Mouse (Mus musculus): ENCODE data around the gene Gm39566. TPM values are rescaled to one million over a fixed set of nuclear protein-coding genes. Genes with fewer than 3 reads are reported as not detected.

Gene Gm39566
- polyA plus RNA-seq, 1 experiment from 2014 or later = not detected

GRCm38 (mm10) chr11:69777504-69778257 lies 37.4 kb downstream of the Gm39566 start:
- H3K4me3 ChIP-seq (ENCODE audit: low read depth, low read length) = no peak overlapping the region
- peaks cover 5% of the 10 kb centered on the region; the same call in 1 of the 2 replicates for H3K36me3 ChIP-seq (ENCODE audit: control insufficient read depth, insufficient read depth, low read length)
- no peak overlapping the region for H3K9ac ChIP-seq (replicated peaks; ENCODE audit: low read depth, low read length)
- H3K27me3 ChIP-seq (ENCODE audit: control insufficient read depth, insufficient read depth, low read length) = no peaks in the 10 kb centered on the region
- no peak overlapping the region for H3K27ac ChIP-seq (ENCODE audit: low read depth, low read length)
- WGBS = 57% methylated on average over 22 of the region's 26 CpGs
- H3K9me3 ChIP-seq (ENCODE audit: control insufficient read depth, low read length) = no peaks in the 10 kb centered on the region
- no peak for ATAC-seq (ENCODE audit: low read depth)
- H3K4me2 ChIP-seq (ENCODE audit: low read depth, low read length) = no peak overlapping the region
- H3K4me1 ChIP-seq (ENCODE audit: control insufficient read depth, insufficient read depth, low read length) = no peaks in the 10 kb centered on the region

- Histone ChIP-seq H3K36me3 (ENCODE audit: control insufficient read depth, insufficient read depth, low read length) (peaks cover 5% of the 10 kb centered on the region; the same call in 1 of the 2 replicates), H3K4me1 (ENCODE audit: control insufficient read depth, insufficient read depth, low read length) (no peaks in the 10 kb centered on the region), H3K9ac (replicated peaks; ENCODE audit: low read depth, low read length) (no peak overlapping the region), H3K27me3 (ENCODE audit: control insufficient read depth, insufficient read depth, low read length) (no peaks in the 10 kb centered on the region), H3K4me3 (ENCODE audit: low read depth, low read length) (no peak overlapping the region), H3K4me2 (ENCODE audit: low read depth, low read length) (no peak overlapping the region), H3K9me3 (ENCODE audit: control insufficient read depth, low read length) (no peaks in the 10 kb centered on the region), H3K27ac (ENCODE audit: low read depth, low read length) (no peak overlapping the region)
- WGBS = 87% methylated on average over 20 of the region's 20 CpGs
- no peak for ATAC-seq (ENCODE audit: low read depth)
Observed at GRCm38 (mm10) chr11:69776488-69776887, 38.6 kb downstream of the Gm39566 start.

GRCm38 (mm10) chr11:69775716-69776115 lies 39.4 kb downstream of the Gm39566 start:
- peaks cover 5% of the 10 kb centered on the region; the same call in 1 of the 2 replicates for H3K36me3 ChIP-seq (ENCODE audit: control insufficient read depth, insufficient read depth, low read length)
- 60% methylated on average over 10 of the region's 10 CpGs for WGBS
- no peaks in the 10 kb centered on the region for H3K9me3 ChIP-seq (ENCODE audit: control insufficient read depth, low read length)
- ATAC-seq (ENCODE audit: low read depth) = no peak
- H3K27ac ChIP-seq (ENCODE audit: low read depth, low read length) = no peak overlapping the region
- no peak overlapping the region for H3K9ac ChIP-seq (replicated peaks; ENCODE audit: low read depth, low read length)
- no peak overlapping the region for H3K4me2 ChIP-seq (ENCODE audit: low read depth, low read length)
- H3K4me1 ChIP-seq (ENCODE audit: control insufficient read depth, insufficient read depth, low read length) = no peaks in the 10 kb centered on the region
- H3K4me3 ChIP-seq (ENCODE audit: low read depth, low read length) = no peak overlapping the region
- H3K27me3 ChIP-seq (ENCODE audit: control insufficient read depth, insufficient read depth, low read length) = no peaks in the 10 kb centered on the region

GRCm38 (mm10) chr11:69774961-69775360 lies 40.1 kb downstream of the Gm39566 start:
- peaks cover 5% of the 10 kb centered on the region; the same call in 1 of the 2 replicates for H3K36me3 ChIP-seq (ENCODE audit: control insufficient read depth, insufficient read depth, low read length)
- no peak overlapping the region for H3K4me2 ChIP-seq (ENCODE audit: low read depth, low read length)
- no peak overlapping the region for H3K9ac ChIP-seq (replicated peaks; ENCODE audit: low read depth, low read length)
- no peaks in the 10 kb centered on the region for H3K4me1 ChIP-seq (ENCODE audit: control insufficient read depth, insufficient read depth, low read length)
- ATAC-seq (ENCODE audit: low read depth) = no peak
- H3K27ac ChIP-seq (ENCODE audit: low read depth, low read length) = no peak overlapping the region
- H3K27me3 ChIP-seq (ENCODE audit: control insufficient read depth, insufficient read depth, low read length) = no peaks in the 10 kb centered on the region
- 58% methylated on average over 5 of the region's 5 CpGs for WGBS
- H3K9me3 ChIP-seq (ENCODE audit: control insufficient read depth, low read length) = no peaks in the 10 kb centered on the region
- H3K4me3 ChIP-seq (ENCODE audit: low read depth, low read length) = no peak overlapping the region

- Histone ChIP-seq H3K4me2 (ENCODE audit: low read depth, low read length) (peak overlapping the region; percentile 58), H3K27me3 (ENCODE audit: control insufficient read depth, insufficient read depth, low read length) (no peaks in the 10 kb centered on the region), H3K9ac (replicated peaks; ENCODE audit: low read depth, low read length) (peak overlapping the region; percentile 25; the same call in 1 of the 2 replicates), H3K4me3 (ENCODE audit: low read depth, low read length) (no peak overlapping the region), H3K4me1 (ENCODE audit: control insufficient read depth, insufficient read depth, low read length) (peaks cover 13% of the 10 kb centered on the region), H3K36me3 (ENCODE audit: control insufficient read depth, insufficient read depth, low read length) (no peaks in the 10 kb centered on the region), H3K27ac (ENCODE audit: low read depth, low read length) (no peak overlapping the region), H3K9me3 (ENCODE audit: control insufficient read depth, low read length) (no peaks in the 10 kb centered on the region)
- 69% methylated on average over 4 of the region's 4 CpGs for WGBS
- ATAC-seq (ENCODE audit: low read depth) = no peak
Observed at GRCm38 (mm10) chr11:69767625-69767909, 47.5 kb downstream of the Gm39566 start.

- Histone ChIP-seq H3K9me3 (ENCODE audit: control insufficient read depth, low read length) (no peaks in the 10 kb centered on the region), H3K27me3 (ENCODE audit: control insufficient read depth, insufficient read depth, low read length) (no peaks in the 10 kb centered on the region), H3K27ac (ENCODE audit: low read depth, low read length) (no peak overlapping the region; the same call in 1 of the 2 replicates), H3K9ac (replicated peaks; ENCODE audit: low read depth, low read length) (peak overlapping the region; percentile 98), H3K4me1 (ENCODE audit: control insufficient read depth, insufficient read depth, low read length) (peaks cover 13% of the 10 kb centered on the region), H3K36me3 (ENCODE audit: control insufficient read depth, insufficient read depth, low read length) (no peaks in the 10 kb centered on the region), H3K4me3 (ENCODE audit: low read depth, low read length) (peak overlapping the region; percentile 86), H3K4me2 (ENCODE audit: low read depth, low read length) (peak overlapping the region; percentile 58)
- WGBS = 67% methylated on average over 13 of the region's 13 CpGs
- no peak for ATAC-seq (ENCODE audit: low read depth)
Observed at GRCm38 (mm10) chr11:69766872-69767624, 48.0 kb downstream of the Gm39566 start.

GRCm38 (mm10) chr11:69766126-69766609 lies 48.9 kb downstream of the Gm39566 start:
- no peaks in the 10 kb centered on the region for H3K9me3 ChIP-seq (ENCODE audit: control insufficient read depth, low read length)
- peaks cover 13% of the 10 kb centered on the region for H3K4me1 ChIP-seq (ENCODE audit: control insufficient read depth, insufficient read depth, low read length)
- no peaks in the 10 kb centered on the region for H3K36me3 ChIP-seq (ENCODE audit: control insufficient read depth, insufficient read depth, low read length)
- peak overlapping the region; percentile 58 for H3K4me2 ChIP-seq (ENCODE audit: low read depth, low read length)
- no peaks in the 10 kb centered on the region for H3K27me3 ChIP-seq (ENCODE audit: control insufficient read depth, insufficient read depth, low read length)
- peak overlapping the region; percentile 86 for H3K4me3 ChIP-seq (ENCODE audit: low read depth, low read length)
- peak overlapping the region; percentile 98 for H3K9ac ChIP-seq (replicated peaks; ENCODE audit: low read depth, low read length)
- WGBS = under 1% methylated on average over 26 of the region's 37 CpGs
- peak; percentile 81 for ATAC-seq (ENCODE audit: low read depth)
- peak overlapping the region; percentile 89 for H3K27ac ChIP-seq (ENCODE audit: low read depth, low read length)

DNA sequence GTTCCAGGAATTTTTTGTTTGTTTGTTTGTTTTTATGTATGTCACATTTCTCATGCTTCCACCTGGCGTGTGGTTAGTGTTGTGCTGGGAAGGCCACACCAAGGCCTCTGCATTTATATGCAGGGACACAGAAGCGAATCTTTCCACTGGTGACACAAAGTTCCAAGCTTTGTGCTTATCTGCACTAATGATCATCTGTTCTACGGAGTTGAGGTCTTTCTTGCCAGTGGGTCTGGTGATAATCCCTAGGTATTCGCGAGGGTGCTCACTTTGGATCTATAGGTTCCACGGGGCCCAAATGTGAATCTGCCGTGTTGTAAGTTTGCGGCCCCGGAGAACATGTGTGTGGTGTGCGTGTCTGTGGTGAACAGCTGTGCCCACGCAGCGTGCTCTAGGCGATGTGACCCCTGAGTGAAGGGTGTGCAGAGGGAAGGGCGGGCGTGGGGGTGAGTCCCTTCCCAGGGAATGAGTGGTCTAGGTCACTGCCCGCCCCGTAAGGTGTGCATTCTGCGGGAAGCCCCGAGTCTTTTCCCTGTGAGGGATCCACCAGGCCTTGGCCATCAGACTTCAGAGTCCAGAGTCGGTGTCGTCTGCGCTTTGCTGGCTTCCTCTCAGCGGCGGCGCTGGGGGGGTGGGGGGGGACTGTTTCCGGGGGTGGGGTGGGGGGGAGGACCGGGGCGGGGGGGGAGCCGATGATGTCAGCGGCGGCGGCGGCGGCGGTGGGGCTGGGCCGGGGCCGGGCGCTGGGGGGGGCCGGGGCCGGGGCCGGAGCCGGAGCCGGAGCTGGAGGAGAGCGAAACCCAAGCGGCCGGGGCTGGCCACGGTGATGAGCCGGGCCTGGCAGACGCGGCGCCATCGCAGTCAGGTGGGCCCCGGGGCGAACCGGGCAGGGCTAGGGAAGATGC lies 49.6 kb downstream of the Gm39566 start, which contains the start of gene Zbtb4:
Gene Zbtb4, plus strand, starts transcription at position 692 of the 905 bp plus-strand sequence.
- Histone ChIP-seq H3K27me3 (ENCODE audit: control insufficient read depth, insufficient read depth, low read length) (no peaks in the 10 kb centered on the region), H3K4me3 (ENCODE audit: low read depth, low read length) (peak within 1 kb of the TSS; percentile 86), H3K9me3 (ENCODE audit: control insufficient read depth, low read length) (no peaks in the 10 kb centered on the region), H3K9ac (replicated peaks; ENCODE audit: low read depth, low read length) (peak within 1 kb of the TSS; percentile 98), H3K36me3 (ENCODE audit: control insufficient read depth, insufficient read depth, low read length) (no peaks in the 10 kb centered on the region), H3K27ac (ENCODE audit: low read depth, low read length) (peak within 1 kb of the TSS; percentile 89), H3K4me2 (ENCODE audit: low read depth, low read length) (peak within 1 kb of the TSS; percentile 58), H3K4me1 (ENCODE audit: control insufficient read depth, insufficient read depth, low read length) (peaks cover 18% of the 10 kb centered on the region)
- peak; percentile 64 for ATAC-seq (ENCODE audit: low read depth)
- WGBS = 15% methylated on average over 49 of the region's 55 CpGs

Measured in neural tube, embryonic 14.5 days (tissue).